Mouse (Mus musculus) liver, embryonic 14.5 days (tissue): ENCODE results near the gene Dab2.

ENCODE experiments used
- CTCF ChIP-seq: IDR thresholded peaks from 2 replicates; pipeline ENCODE4 v1.5.1; 2016; ENCODE audit warnings: antibody characterized with exemption, low read depth, control low read depth
- EP300 ChIP-seq: IDR thresholded peaks from 2 replicates; pipeline ENCODE4 v1.6.1; 2016; ENCODE audit warnings: antibody characterized with exemption, low read depth

DNA sequence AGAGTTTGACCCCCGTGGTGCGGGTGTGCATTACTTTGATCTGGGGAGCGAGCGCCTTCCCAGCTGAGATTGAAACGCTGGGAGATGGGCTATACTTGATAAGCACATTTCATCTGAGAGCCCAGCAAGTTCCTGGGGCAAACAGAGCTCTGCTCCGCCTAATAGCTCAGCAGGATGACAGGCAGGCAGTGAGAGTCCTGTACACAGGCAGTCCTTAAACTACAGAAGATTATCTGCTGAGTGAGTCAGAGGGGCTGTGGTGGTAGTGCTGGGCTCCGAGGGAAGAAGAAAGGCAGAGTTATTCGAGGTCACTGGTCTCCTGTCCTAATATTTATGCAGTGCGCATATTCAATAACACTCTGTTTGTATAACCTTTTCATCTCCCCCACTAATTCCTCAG is 149.3 kb downstream of the Dab2 start:
- no peak for TF ChIP-seq CTCF
- no peak for TF ChIP-seq EP300
